Mouse (Mus musculus): ENCODE results near the gene Gm11397.
"Not testable (repeated sequence)": the region's sequence is repeated elsewhere in the genome, so short reads cannot be mapped to it uniquely, and the experiment has no call there.

Gene Gm11397

DNA sequence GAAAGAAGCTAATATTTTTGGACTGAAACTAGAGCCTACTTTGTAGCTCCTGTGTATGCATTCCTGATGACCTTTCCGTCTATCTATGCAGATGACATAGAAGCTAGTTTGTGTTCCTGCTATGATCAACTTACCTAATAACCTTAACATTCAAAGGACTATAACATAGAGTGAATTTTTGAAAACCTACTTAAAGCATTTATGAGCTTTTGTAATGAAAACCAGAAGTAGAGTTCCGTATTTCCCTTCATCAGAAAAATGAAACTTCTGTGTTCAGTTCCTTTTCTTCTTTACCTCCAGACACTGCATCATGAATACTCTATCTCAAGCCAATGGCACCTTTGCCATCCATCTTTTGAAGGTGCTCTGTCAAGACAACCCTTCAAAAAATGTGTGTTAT lies at the start of gene Gm11397:
Gene Gm11397, plus strand, starts transcription at position 301 of the 400 bp plus-strand sequence.
- not testable (repeated sequence) for DNase-seq (ENCODE audit: extremely low read depth, low read depth, low spot score)

DNA sequence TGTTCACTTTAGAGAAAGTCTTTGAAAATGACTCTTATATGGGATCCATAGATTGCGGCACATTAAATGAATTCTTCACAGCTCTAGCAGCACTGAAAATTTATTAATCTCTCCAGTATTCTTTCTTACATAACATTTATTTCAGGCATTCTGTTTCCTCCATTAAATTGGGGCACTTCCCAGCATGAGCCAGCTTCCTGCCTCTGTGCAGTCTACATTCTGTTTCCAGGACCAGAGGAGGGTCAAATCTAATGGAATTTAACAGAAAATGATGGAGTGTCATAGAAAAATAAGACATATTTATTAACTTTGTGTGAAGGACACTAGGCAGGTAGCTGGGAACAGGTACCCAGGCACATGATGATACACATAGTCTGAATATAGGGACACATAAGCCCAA lies 38.9 kb upstream of the Gm11397 start:
- DNase-seq (ENCODE audit: extremely low read depth, low read depth, low spot score), result not testable (repeated sequence)

DNA sequence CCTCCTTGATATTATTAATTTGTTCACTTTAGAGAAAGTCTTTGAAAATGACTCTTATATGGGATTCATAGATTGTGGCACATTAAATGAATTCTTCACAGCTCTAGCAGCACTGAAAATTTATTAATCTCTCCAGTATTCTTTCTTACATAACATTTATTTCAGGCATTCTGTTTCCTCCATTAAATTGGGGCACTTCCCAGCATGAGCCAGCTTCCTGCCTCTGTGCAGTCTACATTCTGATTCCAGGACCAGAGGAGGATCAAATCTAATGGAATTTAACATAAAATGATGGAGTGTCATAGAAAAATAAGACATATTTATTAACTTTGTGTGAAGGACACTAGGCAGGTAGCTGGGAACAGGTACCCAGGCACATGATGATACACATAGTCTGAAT lies 37.2 kb downstream of the Gm11397 start:
- not testable (repeated sequence) for DNase-seq (ENCODE audit: extremely low read depth, low read depth, low spot score)
